Mouse (Mus musculus) urinary bladder, adult 18-20 months (tissue): Measurements from ENCODE around the gene Rras.

Source experiments
- DNase-seq, 2 experiments: peaks; one replicate each; pipeline ENCODE4 v3.0.0; 2022; ENCODE audit warnings: low spot score in 2 of 2, mixed read lengths in 2 of 2

Gene Rras

DNA sequence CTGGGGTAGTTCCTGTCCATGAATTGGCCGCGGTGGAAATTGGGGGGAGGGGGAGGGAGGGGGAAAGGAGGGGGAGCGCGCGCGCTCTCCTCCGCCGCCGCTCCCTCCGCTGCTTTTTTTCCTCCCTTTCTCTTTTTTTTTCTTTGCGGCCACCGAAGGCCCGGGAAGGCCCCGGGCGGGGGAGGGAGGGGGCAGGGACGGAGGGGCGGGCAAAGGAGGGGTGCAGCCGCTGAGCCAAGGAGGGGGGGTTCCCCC, 35.0 kb downstream of the Rras start, which contains the start of gene Prr12:
Gene Prr12, minus strand, starts transcription at position 20 of the 255 bp plus-strand sequence.
- DNase-seq: no peak

- DNase-seq: peak; percentile 70 to 78
Observed at GRCm38 (mm10) chr7:45053117-45053930, 35.6 kb downstream of the Rras start.

DNA sequence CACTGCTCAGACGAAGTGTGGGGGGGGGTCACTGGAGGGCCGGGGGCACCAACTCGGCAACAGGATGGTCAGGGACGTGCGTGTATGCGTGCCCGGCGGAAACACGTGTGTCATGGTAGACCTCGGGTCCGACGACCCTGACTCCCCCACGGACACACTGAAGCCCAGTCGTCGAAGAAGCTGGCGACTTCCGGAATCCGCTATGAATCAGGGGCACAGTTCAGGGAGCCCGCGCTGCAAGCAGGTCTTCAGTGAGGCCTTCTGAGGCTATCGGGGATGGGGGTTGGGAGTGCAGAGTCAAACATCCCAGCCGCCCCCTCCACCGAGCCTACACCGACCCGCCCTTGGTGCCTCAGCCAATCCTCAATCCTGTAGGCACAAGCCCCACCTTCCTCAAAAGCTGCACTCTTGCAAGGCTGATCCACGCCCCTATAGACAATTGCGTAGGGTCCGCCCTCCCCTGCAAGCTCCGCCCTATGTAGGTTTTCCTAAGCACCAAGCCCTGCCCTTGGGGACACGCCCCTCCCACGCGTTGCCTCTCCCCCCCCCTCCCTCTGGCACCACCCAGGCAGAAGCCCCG, 36.3 kb downstream of the Rras start:
- peak; percentile 90 to 94 for DNase-seq

GRCm38 (mm10) chr7:45056329-45056971, 38.7 kb downstream of the Rras start:
- DNase-seq: no peak

GRCm38 (mm10) chr7:45056972-45057348, 39.2 kb downstream of the Rras start:
- DNase-seq: no peak

DNA sequence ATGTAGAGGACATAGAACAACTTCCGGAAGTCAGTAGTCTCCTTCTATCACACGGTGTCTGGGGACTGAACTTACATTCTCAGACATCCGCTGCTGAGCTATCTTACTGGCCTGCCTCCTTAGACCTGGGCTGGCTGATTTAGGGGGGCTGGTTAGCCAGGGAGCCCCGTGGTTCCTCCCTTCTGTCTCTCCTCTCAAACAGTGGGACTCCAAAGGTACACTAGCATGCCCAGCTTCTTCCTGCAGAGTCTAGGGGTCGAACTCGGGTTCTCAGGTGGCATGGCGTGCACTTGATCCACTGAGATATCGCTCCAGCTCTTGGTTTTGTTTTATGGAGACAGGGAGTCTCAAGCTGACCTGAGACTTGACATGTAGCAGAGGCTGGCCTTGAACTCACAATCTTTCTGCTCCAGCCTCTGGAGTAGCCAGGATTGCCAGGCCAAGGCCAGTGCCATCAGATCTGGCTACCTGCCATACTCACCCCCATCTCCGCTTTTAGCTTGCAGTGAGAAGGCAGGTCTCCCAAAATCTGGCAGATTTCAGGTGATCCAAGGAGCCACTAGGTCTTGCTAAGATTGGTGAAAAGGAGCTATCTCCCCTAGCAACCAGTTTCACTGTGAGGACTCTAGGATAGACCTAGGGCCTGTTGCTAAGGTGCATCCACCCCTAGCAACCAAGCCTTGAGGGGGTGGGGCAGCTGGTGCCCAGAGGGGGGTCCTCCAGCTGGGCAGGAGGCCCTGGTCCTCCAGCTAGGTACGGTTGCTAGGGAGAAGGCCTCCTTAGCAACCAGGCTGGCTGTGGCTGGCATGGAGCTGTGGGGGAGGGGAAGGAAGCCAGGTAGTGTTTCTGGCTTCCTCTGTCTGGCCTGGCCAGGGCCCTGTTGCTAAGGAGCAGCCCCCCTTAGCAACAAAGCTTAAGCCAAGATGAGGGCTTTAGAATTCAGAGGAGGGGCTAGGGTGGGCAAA, 41.1 kb downstream of the Rras start:
- DNase-seq: no peak

DNA sequence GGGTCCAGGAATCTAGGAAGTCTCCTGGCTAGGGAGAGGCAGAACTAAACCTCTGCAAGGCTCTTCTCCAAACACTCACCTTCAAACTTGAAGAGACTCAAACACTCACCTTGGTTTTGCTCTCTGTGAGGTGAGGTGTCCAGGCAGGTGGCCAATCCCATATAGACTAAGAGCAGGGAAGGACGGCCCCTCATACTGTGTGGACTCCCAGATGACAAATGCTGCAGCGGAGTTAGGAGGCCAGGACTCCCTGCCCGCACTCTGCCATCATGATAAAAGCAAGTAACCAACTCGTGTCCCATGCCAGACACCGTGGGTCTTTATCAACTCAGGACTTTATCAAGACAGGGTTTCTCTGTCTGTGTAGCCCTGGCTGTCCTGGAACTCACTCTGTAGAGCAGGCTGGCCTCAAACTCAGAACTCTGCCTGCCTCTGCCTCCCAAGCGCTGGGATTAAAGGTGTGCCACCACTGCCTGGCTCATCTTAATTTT, 42.9 kb downstream of the Rras start:
- DNase-seq: no peak

- DNase-seq: peak; percentile 50 to 57
Observed at GRCm38 (mm10) chr7:45061532-45062075, 43.8 kb downstream of the Rras start.

- DNase-seq: peak; percentile 91 to 94
Observed at GRCm38 (mm10) chr7:45062239-45062835, 44.6 kb downstream of the Rras start, which contains the start of the genes Nosip and Prrg2. Gene Nosip (plus strand): TSS chr7:45062429. Gene Prrg2 (minus strand): TSS chr7:45062677.

GRCm38 (mm10) chr7:45067190-45067999, 49.6 kb downstream of the Rras start:
- no peak for DNase-seq

DNA sequence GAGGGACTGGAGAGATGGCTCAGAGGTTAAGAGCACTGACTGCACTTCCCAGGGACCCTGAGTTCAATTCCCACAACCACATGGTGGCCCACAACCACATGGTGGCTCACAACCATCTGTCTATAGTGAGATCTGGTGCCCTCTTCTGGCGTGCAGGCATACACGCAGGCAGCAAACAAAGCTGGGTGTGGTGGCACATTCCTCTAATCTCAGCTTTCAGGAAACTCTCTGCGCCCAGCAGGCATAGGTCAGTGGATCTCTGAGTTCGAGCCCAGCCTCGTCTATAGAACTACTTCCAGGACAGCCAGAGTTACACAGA, 50.2 kb downstream of the Rras start:
- no peak for DNase-seq

- no peak for DNase-seq
Observed at GRCm38 (mm10) chr7:45069671-45070070, 51.9 kb downstream of the Rras start.
